Mouse (Mus musculus): ENCODE measurements around the gene Gprin2.

Gene Gprin2

DNA sequence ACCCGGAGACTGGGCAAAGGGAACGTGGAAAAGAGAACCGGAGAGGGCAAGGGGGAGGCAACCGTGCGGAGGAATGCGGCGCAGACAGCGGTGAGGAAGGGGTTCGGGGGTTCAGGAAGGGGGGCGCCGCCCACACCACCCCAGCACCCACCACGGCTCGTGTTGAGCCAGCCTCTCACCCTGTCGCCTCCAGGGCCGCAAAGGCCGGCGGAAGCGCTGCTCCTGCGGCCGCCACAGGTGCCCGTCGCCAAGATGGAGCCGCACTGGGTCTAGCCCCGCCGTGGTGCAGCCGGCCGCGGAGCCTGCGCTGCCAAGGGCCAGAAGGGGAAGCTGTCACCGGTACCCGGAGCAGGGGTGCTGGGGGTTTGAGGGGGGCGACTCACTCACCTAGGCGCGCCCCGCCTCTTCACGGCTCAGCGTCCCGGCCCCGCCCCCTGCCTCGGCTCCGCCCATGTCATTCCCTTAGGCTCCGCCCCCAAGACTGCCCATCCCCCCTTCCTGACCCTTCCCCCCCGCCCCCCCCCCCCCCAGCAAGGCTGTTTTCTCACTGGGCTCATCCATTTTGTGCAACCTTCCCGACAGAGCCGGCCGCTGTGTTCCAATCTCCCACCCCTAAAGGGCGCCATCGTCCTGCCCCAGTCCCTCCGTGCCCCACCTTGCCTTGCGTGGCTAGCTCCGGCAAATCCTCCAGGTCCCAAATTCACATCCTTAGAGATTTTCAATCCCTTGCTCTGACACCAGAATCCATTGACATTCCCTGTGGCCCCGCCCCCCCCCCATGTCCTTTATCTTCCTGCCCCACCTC is at the start of gene Gprin2:
Gene Gprin2, minus strand, starts transcription at position 423 of the 805 bp plus-strand sequence.
- in situ Hi-C loops (cut with MboI, MseI), result no loop called here

- in situ Hi-C loops (cut with MboI, MseI), result no loop called here
Observed at GRCm38 (mm10) chr14:34240676-34241075, 39.2 kb upstream of the Gprin2 start.

DNA sequence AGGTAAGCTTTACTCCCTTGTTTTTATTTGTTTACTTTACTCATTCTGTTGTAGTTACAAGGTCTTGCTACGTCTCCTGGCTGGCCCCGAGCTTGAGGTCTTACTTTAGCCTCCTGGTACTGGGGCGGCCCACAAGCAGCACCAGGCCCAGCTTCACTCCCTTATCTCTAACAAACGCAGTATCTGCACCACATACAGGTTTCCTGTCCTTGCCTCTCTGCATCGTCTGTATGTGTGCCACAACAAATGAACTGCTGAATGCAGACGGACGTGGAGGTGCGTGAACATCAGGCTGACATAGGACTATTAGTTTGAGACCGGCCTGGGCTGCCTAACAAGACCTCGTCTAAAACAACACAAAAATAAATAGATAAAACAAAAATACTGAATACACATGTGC is 38.8 kb upstream of the Gprin2 start:
- in situ Hi-C loops (cut with MboI, MseI), result no loop called here

DNA sequence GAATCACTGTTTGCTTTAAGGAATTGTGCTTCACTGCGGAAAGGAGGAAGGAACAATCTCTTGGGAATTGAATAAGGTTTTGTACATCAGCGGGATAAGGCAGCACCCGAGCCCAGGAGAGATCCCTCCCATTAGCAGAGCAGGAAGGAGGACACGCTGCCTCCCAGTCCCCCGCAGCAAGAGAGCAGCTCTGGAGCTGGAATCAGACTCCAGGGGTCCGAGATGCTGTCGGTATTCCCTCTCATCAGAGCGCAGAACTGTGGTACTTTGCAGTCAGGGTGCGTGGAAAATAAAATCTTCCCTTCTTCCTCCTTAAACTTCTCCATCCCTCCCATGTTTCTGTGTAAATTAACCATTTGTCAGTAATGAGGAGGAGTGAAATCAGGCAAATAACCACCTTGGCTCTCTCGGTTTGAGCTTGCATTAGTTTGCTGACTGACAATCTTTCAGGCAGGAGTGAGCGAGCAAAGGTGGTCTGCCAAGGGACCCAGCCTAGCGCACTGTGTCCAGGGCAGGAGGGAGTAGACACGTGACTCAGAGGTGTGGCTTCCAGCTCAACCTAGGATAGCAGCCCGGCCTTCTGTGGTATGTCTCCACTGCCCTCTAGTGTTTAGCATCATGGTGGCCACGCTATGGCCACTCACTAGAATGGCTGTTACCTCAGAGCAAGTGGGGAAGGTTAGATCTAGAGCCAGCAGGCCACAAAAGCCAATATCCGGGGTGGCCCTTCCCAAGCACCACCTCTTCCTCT is 33.4 kb upstream of the Gprin2 start:
- in situ Hi-C loops (cut with MboI, MseI), result no loop called here

GRCm38 (mm10) chr14:34233846-34234245 is 32.4 kb upstream of the Gprin2 start:
- in situ Hi-C loops (cut with MboI, MseI), result no loop called here

- in situ Hi-C loops (cut with MboI, MseI), result no loop called here
Observed at GRCm38 (mm10) chr14:34232866-34233680, 31.6 kb upstream of the Gprin2 start.

DNA sequence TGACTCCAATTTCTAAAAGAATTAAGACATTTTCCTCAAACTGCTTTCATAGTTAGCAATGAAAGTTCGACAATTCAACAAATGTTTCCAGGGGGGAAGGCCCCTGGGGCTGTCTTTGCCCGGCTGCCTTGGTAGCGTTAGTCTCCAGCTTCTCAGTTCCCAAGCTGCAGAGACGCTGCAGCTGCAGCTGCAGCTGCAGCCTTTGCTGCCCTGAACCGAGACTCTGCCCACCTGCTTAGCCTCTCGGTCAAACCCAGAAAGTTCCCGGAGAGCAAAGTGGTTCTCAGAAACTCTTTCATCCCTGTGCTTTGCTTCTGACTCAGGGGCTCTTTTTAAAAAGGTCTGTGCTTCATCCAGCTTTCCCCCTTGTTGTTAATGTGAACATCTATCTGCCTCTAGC is 30.9 kb upstream of the Gprin2 start:
- in situ Hi-C loops (cut with MboI, MseI), result no loop called here

DNA sequence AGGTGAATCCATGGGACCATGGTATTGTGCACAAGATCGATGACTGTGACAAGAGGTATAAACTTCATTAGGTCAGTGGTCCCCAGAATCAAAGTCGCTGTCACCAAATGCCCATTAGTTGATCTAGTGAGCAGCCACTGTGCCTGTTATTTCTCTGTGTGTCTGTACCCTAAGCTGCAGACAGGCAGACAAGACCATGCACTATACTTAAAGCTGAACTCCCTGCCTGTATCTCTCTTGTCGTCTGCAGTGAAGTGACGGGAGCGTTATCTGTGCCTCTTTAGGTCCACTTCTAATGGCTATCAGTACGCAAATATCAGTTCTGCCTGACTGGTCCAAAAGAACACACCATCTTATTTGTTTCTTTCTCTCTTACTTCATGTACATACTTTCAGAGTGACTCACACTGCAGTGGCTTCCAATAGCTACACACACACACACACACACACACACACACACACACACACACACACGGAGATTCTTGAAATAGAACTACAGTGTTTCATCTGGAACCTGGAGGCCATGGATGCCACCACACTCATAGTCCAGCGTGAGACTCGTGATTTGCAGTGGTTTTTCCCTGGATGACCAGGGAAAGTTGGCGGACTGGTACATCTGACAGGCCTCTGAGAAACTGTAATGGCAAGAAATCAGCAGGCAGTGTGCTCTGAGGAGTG is 27.5 kb upstream of the Gprin2 start:
- in situ Hi-C loops (cut with MboI, MseI), result no loop called here

DNA sequence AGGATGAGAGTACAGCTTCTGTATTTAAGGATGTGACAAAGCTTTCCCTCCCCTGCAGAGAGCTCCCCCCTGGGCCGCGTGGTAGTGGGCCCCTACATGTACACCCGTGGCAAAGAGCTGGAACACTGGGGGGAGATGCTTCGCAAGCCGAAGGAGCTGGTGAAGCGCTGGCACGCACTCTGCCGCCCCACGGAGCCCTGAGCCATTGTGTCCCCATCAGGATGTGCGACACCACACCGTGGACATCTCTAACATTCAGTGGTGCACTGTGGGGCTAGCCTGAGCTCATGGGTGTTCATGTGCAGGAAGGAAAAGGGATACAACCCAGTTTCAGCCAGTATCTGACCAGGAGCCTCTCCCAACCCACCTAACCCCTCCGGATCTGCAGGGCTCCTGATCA is 26.5 kb upstream of the Gprin2 start:
- in situ Hi-C loops (cut with MboI, MseI), result no loop called here

- in situ Hi-C loops (cut with MboI, MseI), result no loop called here
Observed at GRCm38 (mm10) chr14:34226566-34226965, 25.1 kb upstream of the Gprin2 start.

GRCm38 (mm10) chr14:34225986-34226385 is 24.5 kb upstream of the Gprin2 start:
- in situ Hi-C loops (cut with MboI, MseI), result no loop called here

GRCm38 (mm10) chr14:34223362-34223898 is 22.0 kb upstream of the Gprin2 start:
- in situ Hi-C loops (cut with MboI, MseI), result no loop called here

GRCm38 (mm10) chr14:34221416-34222077 is 20.1 kb upstream of the Gprin2 start:
- in situ Hi-C loops (cut with MboI, MseI), result no loop called here

DNA sequence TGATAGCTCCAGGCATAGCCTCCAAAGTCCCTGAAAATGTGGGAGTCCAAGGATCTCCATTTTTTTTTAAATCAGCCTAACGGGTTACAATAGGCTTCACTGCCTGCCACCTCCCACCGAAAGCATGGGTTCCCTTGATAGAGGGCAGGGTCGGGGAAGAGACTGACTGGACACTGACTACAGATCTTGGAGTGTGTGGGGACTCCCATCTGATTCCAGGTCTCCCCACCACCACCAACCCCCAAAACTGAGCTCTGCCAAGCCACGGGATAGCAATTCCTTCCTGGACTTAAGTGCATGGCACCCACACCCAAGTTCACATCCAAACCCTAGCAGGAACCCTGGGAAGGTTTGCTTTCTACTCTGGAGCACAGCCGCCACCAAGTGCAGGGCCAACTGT is 19.0 kb upstream of the Gprin2 start:
- in situ Hi-C loops (cut with MboI, MseI), result no loop called here

GRCm38 (mm10) chr14:34219786-34220198 is 18.3 kb upstream of the Gprin2 start:
- in situ Hi-C loops (cut with MboI, MseI), result no loop called here

DNA sequence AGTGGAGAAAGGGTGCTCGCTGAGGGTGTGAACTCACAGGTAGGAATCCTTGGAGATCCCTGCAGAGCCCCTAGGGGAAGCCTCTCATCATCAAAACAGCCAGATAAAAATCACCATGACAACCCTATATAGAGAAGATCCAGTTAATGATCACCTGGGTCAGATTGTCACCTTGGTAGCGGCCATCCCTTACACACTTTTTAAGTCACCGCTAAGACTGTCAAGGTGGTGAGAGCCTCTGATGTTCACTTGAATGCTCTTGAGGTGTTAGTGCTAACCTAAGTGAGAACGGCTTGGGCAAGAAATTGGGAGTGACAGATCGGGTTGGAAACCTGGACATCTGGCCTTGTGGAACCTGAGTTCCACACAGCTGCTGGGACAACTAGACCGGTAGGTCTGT is 17.8 kb upstream of the Gprin2 start, which contains the start of gene Syt15:
Gene Syt15, plus strand, starts transcription at position 301 of the 400 bp plus-strand sequence.
- in situ Hi-C loops (cut with MboI, MseI), result no loop called here

- in situ Hi-C loops (cut with MboI, MseI), result no loop called here
Observed at GRCm38 (mm10) chr14:34215451-34216127, 14.1 kb upstream of the Gprin2 start.

DNA sequence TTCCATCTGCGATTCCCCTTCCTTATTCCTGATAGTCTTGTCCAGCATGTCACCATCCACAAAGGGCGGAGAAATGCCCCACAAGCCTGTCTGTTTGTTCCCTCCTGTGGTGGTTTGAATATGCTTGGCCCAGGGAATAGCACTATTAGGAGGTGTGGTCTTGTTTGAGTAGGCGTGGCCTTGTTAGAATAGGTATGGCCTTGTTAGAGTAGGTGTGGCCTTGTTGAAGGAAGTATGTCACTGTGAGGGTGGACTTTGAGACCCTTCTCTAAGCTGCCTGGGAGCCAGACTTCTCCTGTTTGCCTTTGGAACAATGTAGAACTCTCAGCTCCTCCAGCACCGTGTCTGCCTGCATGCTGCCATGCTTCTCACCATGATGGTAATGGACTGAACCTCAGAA is 8.5 kb upstream of the Gprin2 start:
- in situ Hi-C loops (cut with MboI, MseI), result no loop called here

DNA sequence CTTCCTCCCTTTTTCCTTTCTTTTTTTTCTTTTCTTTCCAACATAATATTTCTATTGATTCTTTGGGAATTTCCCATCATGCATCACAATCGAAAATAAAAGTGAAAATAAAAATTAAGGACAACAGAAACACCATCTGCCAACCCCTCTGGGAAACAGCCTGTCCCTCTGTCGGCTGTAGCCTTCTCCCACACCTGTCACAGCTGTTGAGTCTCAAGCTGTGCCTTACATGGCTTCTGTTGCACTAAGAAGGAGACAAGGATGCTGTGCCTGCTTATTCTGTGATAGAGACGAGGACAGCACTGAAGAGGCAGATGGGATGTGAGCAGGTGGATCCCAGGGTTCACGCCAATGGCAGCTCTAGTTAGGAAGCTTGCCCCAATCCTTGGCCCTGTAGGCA is 7.6 kb upstream of the Gprin2 start:
- in situ Hi-C loops (cut with MboI, MseI), result no loop called here

DNA sequence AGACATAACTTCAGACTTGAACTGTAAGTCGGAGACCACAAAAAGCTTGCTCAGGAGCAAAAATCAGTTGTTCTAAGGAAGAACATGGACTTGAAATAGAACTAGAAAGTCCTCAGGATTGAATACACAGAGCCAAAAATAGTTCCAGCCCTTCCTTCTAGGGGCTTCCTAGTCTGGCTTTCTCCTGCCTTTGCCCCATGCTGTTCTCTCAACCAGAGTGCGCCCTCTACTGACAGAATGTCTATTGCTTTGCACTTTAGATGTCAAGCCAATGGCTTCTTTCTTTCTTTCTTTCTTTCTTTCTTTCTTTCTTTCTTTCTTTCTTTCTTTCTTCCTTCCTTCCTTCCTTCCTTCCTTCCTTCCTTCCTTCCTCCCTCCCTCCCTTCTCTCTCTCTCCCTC is 7.2 kb upstream of the Gprin2 start:
- in situ Hi-C loops (cut with MboI, MseI), result no loop called here

All from T-helper 1 cell (primary cell).